Mouse (Mus musculus) urinary bladder, postnatal 4 days (tissue): ENCODE data around the gene Pla2g4d.

Source experiments
- DNase-seq, 2 experiments: peaks; one replicate each; pipeline ENCODE4 v3.0.0; 2021 to 2022; ENCODE audit warnings: low spot score in 2 of 2

The Pla2g4d gene

DNA sequence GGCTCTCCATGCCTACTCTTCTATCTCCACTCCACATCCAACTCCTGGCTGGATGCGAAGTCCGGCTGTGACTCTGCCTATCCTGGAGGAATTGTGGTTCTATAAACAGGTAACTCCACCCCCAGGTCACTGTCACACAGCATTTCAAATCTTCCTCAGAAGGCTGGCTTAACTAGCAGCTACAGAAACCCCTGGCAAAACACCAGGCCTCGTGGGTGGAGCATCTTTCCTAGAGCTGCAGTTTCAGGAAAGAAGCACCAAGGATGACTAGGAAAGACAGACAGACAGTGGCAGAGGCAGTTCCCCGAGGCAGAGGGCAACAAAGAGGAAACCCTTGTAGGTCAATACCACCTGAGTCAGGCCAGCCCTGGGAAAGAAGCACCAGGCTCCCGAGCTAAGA lies at the start of gene Pla2g4d:
TSS of gene Pla2g4d (minus strand) at position 203 of the 400 bp plus-strand sequence.
- no peak for DNase-seq

DNA sequence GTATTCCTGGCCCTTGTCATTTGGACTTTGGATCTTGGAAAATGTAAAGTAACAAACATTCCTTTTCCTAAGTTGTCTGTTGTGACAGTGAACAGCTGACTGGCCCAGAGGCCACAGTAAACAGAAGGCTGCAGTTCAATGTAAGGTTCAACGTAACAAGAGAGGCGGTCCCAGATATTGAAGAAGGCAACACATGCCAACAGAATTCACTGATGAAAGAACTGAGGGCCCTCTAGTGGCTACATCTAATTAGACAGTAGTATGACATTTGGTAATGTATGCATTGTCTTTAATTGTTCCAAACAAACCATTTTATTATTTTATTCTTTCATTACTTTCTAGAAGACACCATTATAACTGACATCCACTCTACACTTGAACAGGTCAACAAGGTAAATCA lies 48.9 kb upstream of the Pla2g4d start:
- no peak for DNase-seq

DNA sequence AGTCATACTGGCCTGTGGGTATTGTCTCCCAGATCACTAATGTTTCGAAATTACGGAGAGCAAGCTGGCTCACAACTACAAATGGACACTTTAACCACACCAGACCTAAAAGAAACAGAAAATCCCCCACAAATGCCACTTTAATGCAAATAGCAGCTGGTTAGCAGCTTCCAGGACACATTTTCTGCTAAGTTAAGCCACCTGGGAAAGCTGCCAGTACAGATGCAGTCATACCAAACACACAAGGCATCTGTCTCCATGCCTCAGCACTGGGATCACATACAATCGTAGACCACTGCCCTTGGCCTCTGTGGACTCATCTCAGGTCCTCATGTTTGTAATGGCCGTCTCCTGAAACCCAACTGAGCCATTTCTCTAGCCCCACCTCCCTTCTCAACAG lies 42.6 kb upstream of the Pla2g4d start:
- no peak for DNase-seq

DNA sequence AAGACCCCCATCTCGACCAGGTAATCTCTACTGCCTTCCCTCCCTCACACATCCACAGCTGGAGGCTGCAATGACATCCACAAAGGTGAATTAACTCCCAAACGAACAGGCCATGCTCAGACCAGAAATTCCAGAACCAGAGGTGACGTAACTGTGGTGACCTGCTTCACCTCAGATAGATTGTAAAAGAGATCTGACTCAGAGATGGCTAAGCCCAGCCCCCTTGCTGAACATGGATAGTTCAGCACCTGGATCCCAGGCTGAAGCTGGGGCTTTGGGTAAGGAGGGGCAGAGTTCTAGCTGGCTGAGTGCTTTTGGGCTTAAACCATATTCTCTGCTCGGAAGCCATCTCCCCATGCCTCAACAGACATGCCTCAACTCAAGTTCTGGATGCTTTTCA lies 26.1 kb upstream of the Pla2g4d start:
- no peak for DNase-seq

DNA sequence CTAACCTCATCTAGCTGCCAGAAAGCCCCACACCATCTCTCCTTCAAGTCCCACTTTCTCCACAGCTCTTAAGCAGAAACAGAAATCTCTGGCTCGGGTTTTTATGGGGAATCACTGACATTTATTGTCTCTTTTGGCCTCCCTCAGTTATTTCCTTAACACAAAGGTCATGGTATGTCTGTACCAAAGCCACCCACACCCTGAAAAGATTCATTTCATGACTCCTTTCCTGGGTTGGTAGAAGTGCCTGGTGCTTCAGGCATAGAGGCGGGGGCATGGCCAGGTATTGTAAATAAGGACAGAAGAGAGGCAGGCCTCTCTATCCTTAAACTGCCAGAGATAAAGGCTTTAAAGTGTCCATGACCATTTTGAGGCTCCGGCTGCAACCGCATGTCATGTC lies 25.5 kb upstream of the Pla2g4d start:
- DNase-seq, result no peak

DNA sequence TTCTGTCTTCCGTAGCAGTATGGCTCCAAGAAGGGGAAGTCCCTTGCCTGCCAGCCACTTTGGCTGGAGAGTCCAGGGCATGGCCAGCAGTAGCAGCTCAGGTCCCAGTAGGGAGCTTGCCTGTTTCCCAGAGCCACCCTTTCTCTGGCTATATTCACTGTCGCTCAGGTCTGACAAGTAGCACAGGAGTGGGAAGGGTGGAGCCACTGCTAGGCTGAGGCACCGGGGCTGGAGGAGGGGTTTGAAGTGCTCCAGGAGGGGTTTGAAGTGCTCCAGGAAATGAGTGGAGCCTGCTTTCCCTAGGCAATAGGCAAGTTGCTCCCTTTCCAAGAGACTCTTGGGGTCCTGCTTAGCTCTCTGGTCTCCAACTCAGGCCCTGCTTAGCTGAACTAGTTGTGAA lies 25.0 kb upstream of the Pla2g4d start, which contains the start of gene Pla2g4f:
TSS of gene Pla2g4f (minus strand) at position 190 of the 400 bp plus-strand sequence.
- DNase-seq, result no peak

DNA sequence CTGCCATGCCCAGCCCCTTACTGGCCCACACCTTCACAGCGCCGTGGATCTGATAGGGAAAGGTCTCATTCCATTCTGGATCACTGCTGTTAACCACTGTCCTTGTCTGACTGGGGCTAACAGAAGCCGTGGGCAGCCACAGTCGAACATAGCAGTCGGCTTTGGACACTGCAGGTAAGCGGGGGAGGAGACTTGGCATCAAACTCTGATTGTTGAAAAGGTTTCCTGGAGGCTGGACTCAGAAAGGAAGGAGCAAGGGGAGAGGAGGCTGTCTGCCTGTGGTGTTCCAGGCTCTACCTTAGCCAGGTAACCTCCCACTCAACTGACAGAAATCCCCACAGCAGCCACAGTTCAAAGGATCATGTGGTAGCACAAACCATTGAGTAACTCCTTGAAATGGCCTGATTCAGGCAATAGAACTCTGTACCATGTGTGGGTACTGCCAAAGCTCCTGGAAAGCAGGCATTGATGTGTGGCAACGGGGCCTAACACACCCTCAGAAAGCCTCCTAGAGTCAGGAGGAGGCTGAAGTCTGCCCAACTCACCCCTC lies 23.4 kb upstream of the Pla2g4d start:
- DNase-seq, result no peak

DNA sequence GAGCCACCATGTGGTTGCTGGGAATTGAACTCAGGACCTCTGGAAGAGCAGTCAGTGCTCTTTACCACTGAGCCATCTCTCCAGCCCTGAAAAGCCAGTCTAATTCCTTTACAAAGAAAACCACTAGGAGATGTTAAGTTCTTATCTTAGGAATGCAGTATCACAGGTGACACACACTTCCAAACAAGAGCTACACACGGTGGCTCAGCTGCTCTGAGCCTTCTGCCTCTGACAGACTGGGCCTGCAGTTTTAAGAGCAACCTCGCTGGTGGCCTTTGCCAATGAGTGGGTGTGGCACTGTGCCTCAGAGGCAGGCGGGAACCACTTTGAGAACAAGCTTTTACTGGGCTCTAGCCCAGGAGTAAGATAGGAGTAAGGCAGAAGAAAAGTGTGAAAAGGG lies 15.1 kb upstream of the Pla2g4d start:
- no peak for DNase-seq

DNA sequence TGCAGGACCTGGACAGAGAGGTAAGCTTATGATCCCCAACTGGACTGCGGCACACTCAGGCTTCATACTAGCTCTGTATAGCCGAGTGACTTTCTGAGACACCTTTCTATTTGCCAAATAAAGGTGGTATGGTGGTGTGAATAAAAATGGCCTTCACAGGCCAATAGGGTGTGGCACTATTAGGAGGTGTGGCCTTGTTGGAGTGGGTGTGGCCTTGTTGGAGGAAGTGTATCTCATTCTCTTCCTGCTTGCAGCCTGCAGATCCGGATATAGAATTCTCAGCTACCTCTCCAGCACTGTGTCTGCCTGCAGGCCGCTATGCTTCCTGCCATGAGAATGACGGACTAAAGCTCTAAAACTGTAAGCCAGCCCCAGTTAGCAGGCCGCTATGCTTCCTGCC lies 12.1 kb upstream of the Pla2g4d start:
- no peak for DNase-seq

DNA sequence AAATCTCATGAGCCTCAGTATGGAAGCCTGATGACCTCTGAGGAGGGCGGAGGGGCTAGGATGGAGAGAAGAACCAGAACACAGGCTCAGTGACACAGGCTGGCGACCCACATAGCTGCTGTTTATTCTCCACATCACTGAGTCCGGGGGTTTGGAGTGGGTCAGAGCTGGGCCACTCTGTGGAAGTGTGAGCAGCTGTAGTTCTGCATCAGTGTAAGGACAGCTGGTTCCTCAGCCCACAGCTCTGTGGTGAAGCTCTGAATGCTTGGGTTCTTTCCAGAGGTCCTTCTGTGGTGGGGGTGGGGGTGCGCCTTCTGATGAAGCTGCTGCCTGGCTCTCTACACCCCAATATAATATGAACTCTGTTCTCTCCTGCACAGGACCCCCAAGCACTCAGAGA lies 10.9 kb upstream of the Pla2g4d start:
- DNase-seq, result no peak

DNA sequence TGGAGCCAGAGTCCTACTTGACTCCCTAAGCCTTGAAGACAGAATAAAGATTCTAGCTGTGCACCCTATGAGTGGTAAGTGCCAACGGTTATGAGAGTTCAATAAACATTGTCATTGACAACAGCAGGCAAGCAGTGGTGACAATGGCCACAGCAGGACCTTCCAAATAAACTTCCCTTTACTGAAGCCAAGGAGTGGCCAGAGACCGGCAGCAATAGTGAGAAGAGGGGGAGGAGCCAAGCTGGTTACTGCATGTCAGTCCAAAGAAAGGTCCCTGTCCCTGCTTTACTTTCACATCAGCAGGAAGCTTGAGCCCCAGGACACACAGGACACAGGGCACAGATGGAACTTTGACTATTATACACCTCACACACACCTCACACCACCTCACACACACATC lies 7.2 kb upstream of the Pla2g4d start:
- no peak for DNase-seq

DNA sequence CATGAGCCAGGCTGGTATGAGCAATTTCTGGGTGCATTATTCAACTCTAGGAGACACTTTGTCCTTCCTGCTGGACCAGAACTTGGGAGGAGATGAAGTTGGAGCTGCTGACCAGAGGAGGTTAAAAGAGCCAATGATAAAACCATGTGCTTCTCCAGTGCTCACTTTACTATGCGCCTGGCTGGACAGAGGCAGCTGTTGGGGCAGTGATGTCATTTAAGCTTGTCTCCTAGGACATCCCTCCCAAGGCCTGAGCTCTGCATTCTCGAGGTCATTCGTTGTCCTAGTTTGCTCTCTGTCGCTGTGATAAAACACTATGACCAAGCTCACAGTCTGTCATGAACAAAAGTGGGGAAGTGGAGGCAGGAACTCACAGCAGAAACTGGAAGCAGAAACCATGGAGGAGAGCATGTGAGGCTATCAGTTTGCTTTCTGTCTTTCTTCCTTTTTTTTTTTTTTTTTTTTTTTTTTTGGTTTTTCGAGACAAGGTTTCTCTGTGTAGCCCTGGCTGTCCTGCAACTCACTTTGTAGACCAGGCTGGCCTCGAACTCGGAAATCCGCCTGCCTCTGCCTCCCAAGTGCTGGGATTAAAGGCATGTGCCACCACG lies 2.6 kb upstream of the Pla2g4d start:
- DNase-seq, result no peak

DNA sequence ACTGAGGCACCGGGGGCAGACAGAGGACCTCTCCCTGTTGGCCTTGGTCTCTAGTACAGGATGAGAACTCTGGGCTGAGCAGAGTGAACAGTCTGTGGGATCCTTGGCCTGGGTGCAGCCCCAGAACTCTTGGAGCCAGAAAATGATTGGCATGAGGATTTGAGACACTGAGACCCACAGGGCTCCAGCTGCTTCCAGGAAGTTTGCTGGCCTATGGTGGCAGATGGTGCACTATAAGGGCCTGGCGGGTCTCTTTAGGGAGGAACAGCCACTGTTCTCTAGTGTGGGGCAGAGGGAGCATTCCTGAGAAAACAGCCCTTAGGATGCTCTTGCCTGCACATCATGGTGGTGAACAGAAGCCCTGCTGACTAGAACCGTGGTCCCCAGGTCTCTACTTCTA lies 596 bp downstream of the Pla2g4d start:
- no peak for DNase-seq

DNA sequence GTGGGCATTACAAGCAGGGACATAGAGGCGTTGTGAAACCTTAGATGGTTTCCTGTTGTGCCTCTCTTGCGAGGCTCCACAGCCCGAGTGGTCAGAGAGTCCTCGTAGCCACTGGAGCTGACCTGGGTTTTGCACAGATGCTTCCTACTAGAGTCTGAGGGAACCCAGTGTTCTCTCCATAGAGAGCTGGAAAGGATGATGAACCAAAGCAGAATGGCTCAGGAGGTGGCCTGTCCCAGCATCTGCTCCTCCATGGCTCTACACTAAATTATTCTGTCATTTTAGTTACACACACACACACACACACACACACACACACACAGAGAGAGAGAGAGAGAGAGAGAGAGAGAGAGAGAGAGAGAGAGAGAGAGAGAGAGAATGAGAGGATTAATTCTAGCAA lies 3.4 kb downstream of the Pla2g4d start:
- DNase-seq, result no peak

DNA sequence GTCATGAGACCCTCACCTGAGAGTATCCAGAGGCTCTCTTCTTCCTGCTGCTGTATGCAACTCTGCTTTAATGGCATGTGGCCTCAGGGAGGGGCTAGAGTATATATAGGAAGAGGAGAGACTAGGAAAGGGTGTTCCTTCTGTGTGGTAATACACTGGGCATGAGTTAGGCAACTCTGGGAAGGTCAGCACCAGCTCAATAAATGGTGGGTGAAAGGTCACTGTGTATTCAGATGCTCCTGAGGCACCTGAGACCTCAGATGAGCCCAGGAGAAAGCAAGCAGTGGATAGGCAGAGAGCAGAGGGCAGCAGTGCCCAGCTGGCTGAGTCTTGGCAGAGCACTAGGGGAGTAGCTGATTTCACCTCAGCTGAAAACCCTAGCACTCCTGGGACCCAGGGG lies 4.3 kb downstream of the Pla2g4d start:
- no peak for DNase-seq

DNA sequence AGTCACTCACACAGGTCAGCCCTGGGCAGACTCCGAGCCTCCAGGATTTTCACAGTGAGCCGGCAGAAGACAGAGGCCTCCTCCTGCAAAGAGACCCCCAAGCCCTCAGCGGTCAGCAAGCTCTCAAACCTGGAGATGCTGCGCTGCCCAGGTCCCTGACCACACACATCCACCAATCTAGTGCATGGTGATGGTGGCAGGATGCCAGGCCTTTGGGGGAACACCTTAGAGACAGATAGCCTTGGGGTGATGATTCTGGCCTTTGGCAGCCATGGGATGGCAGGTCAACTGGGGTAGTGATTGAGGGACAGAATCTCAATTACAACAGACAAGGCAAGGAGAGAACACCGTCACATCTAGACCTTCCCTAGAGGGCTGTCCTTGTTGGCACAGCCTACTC lies 4.9 kb downstream of the Pla2g4d start:
- no peak for DNase-seq

DNA sequence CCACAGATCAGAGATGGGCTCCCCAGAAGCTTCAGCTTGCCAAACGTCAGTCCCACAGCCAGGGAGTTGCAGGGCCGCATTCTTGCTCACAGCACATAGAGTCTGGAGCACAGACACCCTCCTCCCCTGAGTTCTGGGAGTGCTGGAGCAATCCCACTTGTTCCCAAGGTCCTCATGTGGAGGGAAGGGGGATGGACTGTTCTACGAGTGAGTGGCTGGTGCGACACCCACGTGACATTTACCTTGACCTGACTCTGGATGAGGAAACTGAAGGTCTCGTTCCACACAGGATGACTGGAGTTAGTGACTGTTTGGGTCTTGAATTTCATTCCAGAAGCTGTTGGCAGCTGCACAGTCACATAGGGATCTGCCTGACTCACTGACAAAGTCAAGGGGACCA lies 5.4 kb downstream of the Pla2g4d start:
- no peak for DNase-seq

DNA sequence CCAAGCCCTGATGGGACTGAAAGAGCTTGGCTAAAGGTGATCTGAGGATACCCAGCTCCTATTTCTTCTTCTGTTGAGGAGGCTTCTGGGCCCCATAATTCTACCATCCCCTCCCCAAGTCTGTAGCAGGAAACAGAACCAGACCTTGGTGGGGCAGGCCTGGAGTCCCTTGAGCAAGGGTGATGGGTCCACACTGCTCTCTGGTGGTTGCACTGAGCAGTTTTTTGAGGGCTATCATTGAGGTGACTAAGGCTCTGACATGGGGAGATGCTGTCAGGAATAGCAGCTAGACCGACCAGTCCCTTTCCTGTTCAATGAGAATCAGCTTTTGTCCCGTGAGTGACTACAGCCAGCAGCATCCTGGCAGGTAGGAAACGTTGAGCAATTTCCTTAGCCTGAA lies 7.8 kb downstream of the Pla2g4d start:
- DNase-seq, result no peak

DNA sequence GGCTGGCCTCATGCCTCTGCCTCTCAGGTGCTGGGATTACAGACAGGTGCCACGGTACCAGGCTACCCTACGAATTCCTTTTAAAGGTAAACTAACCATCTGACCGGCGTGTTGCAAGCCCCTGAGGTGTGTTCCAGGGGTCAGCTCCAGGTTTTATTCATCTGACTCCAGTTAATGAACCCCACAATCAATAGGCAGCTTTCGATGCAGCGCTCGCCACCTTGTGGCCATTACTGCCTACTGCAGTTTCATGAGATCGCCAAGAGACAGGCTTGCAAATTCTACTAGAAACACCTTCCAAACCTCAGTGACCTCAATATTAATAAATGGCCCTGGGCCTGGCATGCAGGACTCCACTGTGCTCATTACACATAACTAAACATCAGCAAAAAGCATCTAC lies 9.0 kb downstream of the Pla2g4d start:
- no peak for DNase-seq

DNA sequence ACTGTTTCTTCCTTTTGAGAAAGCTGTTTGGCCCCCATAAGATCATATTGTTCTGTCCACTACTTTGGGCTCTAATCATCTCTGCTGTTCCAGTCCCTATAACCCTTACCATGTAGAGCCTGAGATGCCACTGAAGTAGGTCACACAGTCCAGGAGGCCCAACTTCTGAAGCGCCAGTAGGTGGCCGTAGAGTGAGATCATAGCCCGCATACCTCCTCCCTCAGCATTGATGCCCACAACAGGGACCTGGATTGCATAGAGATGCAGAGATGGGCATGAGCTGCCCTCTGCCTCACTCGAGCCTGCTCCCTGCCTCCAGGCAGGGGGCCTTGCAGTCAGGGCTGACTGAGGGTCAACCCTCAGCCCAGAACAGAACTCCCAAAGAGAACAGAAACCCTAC lies 12.0 kb downstream of the Pla2g4d start:
- DNase-seq, result no peak

DNA sequence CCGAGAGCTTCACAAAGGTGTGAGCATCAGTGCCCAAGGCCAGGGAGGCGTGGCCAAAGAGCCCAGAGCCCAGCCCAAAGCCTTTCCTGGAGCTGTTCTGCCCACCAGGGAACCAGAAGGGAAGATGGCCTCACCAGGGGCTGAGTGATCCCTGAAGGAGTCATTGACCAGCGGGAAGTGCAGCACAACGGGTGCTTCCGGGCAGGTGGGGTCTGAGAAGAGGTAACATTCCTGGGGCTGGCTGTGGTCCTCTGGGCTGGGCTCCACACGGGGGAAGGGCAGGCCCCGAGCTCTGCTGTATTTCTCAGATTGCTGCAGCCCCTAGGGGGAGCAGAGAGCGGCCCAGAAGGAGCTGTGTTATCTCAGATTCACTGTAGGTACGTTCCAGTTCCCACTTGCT lies 20.4 kb downstream of the Pla2g4d start:
- DNase-seq, result no peak

DNA sequence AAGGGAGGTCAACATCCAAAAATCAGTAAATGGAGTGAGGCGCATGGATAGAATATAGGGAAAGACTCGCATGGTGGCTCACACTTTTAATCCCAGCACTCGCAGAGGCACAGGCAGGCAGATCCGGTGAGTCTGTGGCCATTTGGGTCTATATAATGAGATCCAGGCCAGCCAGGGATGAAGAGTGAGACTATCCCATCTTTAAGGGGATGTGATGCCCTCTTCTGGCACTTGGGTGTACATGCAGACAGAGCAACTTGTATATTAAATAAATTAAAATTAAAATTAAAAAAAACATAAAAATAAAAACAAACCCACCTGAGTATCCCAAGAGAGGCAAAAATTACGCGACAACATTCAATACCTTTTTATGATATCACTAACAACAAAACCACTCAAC lies 23.5 kb downstream of the Pla2g4d start:
- DNase-seq, result no peak

DNA sequence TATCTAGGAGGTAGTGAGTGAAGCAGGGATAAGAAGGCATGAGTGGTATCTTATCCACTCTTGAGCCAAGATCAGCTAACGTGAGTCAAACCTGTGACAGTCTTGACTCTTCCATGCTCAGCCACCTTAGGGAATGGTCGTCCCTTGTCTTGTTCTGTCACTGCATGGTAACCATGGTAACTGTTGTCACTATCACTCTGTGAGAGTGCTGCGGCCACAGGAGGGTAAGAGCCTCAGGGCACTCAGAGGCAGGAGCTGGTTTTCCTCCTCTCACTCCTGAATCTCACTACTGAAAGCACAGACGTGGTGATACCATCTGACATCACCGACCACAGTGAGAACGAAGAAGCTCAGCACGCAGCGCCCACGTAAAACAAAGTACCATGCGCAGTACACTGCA lies 24.1 kb downstream of the Pla2g4d start:
- no peak for DNase-seq

DNA sequence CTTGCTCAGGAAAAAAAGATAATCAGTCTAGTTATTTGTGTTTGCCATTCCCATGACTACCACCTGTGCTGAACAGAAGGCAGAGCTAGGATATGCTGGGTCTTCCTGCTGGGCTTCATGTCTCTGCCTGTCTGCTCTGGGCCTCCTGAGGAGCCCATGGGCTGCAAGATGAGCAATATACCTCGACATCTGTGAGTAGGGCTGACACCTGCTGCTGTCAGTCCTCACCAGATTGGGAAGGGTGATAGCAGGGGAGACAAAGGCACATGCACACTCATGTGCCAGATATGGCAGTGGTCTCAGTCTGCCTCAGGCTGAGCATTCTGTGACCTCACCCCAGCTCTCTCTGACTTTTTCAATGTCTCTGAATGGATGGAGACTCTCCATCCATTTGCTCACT lies 26.1 kb downstream of the Pla2g4d start:
- no peak for DNase-seq
